Mouse (Mus musculus): ENCODE results near the gene Zfp507.
A peak's percentile ranks its signal among the peaks of the same experiment; 100 is the strongest.

Zfp507 gene

GRCm38 (mm10) chr7:35774127-35774526 is 28.7 kb downstream of the Zfp507 start:
- DNase-seq, result no peak

DNA sequence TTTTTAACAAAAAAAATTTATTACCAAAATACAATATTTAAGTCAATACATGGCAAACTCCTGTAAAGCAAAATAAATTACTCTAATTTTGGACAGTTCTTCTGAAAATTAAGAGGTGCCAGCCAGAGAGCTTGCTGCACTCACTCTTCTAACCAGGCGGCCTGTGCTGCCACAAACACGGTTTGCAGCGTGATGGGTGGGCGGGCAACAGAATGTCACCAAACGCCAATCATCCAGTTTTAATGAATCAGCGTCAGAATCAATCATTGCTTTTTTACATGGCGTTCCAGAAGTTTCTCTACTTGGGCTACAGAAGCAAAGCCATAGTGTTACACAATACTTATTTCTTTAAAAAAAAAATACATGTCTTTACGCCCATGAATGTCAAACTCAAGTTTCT is 30.5 kb downstream of the Zfp507 start:
- no peak for DNase-seq

- DNase-seq, result no peak
Measured at GRCm38 (mm10) chr7:35771106-35771505, 31.7 kb downstream of the Zfp507 start.

- DNase-seq, result no peak
Measured at GRCm38 (mm10) chr7:35770122-35770521, 32.7 kb downstream of the Zfp507 start.

GRCm38 (mm10) chr7:35764461-35764860 is 38.3 kb downstream of the Zfp507 start:
- no peak for DNase-seq

DNA sequence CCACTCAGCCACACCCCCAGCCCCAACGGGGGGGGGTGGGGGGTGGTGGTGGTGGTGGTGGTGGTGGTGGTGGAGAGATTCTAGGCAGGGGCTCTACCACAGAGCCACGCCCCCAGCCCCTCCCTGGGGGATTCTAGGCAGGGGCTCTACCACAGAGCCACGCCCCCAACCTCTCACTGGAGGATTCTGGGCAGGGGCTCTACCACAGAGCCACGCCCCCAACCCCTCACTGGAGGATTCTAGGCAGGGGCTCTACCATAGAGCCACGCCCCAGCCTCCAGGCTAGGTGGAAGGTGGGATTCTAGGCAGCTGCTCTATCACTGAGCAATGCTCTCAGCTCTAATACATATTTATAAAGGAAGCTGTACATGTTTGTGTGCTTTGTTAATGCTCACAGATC is 41.0 kb downstream of the Zfp507 start:
- no peak for DNase-seq

DNA sequence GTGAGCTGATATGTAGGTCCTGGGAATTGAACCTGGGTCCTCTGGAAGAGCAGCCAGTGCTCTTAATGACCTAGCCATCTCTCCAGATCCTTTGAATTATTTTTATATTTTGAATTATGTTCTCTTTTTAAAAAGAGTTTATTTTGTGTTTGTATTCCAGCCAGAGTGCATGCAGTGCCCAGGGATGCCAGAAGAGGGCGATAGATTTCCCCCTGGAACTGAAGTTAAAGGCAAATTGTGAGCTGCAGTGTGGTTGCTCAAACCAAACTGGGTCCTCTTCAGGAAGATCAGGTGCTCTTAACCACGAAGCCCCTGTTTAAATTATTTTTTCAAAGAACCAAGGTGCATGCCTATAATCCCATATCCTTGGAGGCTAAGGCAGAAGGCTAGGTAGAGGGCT is 43.2 kb downstream of the Zfp507 start:
- no peak for DNase-seq

GRCm38 (mm10) chr7:35756510-35757440 is 46.0 kb downstream of the Zfp507 start:
- peak; percentile 17 for DNase-seq

GRCm38 (mm10) chr7:35754886-35755168 is 48.0 kb downstream of the Zfp507 start:
- no peak for DNase-seq

GRCm38 (mm10) chr7:35754033-35754885 is 48.5 kb downstream of the Zfp507 start, which contains the start of gene Dpy19l3:
Dpy19l3 (minus strand) TSS chr7:35754454.
- peak; percentile 88 for DNase-seq

DNA sequence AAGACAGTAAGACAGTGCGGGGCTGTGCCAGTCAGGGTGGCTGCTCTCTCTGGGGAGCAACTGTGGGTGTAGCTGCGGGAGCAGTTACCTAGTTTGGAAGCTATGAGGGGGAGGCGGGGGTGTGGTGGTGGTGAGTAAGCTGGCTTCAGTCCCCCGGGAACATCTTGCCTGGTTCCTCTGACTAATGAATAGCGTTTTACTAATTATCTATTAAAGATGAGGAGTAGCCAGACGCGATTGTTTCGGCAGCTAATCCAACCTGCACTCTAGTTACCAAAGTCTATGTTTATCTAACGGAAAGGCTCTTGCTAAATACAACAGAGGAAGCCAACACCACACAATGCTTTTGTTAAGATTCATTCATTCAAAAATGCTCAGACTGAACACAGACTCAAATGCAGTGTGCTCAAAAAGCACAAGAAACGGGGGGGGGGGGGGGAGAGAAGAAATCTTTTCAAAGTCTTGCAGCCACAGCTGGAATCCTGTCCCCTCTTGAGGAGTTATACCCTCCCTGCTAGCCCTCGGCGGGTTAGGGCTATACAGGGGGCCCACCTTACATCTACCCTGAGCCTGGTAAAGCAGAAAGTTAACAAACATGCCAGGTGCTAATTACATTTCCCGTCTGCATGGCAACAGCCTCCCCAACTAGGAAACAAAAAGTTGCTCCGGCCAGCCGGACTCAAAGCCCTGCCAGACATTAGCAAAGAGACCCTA is 49.3 kb downstream of the Zfp507 start:
- no peak for DNase-seq

DNA sequence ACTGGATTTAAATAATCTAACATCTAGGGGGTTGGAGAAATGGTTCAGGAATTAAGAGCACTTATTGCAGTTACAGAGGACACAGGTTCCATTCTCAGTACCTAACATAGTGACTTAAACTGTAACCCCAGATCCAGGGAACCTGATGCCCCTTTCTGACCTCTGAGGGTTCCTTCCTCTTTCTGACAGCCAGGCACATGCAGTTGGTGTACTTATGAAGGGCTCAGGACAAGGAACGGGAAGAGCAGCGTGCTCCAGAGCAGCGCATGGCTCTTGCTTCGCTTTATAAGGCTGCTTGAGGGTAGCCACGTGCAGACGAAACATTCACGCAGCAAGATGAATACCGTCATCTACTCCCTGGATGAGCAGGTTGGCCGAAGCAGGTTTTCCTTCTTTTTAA is 51.9 kb downstream of the Zfp507 start:
- DNase-seq, result no peak

GRCm38 (mm10) chr7:35747397-35747964 is 55.3 kb downstream of the Zfp507 start:
- DNase-seq, result no peak

DNA sequence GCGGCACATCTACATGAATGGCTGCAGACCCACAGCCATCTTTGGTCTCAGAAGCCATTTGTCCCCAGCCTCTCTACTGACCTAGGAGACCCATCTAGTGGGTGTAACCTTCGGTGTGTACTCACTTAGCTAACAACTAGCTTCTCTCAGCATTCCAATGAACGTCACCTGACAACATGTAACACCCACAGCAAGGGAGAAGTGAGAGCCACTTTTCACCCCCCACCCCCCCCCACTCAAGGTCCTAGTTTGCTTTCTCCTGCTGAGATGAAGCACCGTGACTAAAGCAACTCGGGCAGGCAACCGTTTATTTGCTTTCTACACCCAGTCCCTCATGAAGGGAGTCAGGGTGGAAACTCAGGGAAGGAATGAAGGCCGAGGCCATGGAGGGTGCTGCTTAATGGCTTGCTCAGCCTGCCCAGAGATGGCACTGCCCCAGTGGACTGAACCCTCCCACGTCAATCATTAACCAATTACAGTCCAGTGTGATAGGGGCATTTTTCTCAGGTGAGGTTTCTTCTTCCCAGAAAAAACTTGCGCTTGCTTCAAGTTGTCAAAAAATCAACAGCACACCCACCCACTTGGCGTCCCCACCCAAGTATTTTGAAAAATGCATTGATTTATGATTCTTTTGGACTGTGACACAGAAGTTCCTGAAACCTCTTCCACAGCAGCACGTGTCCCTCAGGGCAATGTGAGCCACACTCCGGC is 56.0 kb downstream of the Zfp507 start:
- DNase-seq, result no peak

- no peak for DNase-seq
Measured at GRCm38 (mm10) chr7:35745281-35745702, 57.5 kb downstream of the Zfp507 start.

DNA sequence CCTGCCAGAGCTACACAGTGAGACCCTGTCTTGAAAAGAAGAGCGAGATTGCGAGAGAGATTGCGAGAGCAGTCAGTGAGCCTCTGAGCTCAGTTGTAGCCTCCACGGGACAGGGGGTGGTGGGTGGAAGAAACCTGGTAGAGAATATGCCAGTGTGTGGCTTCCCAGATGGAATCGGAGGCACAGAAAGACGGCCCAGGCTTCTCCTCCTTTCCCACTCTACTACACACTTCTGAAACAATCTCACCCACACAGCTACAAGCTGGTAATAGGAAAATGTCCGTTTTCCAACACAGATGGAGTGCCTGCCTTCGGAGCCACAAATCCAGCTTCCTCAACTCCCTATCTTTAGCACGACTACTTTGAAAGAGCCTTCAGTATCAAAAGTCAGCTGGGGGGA is 58.0 kb downstream of the Zfp507 start:
- no peak for DNase-seq

DNA sequence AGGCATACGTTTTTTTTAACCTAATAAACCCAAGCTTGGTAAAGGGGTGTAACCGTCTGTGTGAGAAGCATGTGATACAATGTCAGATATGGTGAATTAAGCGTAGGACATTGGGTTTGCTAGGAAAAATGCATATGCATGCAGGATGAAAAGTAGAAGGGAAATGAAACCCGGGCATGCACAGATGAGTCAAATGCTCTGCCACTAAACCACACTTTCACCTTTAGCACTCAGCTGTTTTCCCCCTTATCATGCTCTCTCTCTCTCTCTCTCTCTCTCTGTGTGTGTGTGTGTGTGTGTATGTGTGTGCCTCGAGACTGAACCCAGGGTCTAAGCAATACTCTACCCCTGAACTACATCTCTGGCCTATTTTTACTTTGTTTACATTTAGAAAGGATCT is 60.5 kb downstream of the Zfp507 start:
- DNase-seq, result no peak

GRCm38 (mm10) chr7:35741858-35742257 is 60.9 kb downstream of the Zfp507 start:
- DNase-seq, result no peak

GRCm38 (mm10) chr7:35740489-35741230 is 62.1 kb downstream of the Zfp507 start:
- peak; percentile 64 for DNase-seq

DNA sequence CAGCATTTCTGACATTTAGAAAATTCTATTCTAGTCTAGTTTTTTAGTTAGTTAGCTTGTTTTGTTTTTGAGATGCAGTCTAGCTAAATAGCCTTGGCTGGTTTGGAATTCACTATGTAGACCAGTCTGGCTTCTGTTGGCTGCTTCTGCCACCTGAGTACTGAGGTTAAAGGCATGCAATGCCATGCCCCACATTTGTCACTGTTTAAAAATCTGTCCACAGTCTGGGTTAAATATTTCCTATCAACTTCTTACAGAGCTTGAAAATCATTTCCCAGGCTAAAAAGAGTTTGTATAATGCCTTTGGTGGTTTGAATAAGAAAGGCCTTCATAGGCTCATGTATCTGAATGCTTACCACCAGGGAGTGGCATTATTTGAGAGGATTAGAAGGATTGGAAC is 63.9 kb downstream of the Zfp507 start:
- DNase-seq, result no peak

DNA sequence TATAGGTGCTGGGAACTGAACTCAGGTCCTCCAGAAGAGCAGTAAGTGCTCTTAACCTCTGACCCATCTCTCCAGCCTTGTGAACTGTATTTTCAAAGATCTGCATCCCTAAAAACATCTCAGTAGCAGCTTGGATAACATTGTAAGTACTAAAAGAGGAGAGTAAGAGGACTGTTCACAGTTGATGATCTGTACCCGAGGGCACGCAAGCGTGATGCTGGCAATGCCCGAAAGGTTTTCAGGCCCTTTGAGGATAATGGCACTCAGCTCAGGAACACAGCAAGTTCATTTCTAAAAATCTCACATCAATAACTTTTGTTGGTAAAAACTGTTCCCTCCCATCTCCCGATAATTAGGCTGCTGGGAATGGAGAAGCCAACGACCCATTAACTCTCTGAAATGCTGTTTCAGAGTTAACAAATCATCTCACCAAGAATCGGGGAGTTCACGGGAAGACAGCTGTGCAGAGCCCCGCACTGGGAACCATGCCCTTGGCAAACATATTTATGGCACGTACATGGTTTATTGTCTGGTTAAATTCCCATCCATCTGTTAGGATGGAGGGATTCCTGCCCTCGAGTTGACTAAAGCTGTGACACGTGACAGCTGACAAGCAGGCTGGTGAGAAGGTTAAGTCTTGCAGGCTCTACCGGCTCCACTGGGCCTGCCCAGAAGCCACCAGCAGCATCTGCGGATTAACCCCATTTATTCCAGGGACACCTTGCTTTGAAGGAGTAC is 69.3 kb downstream of the Zfp507 start:
- DNase-seq, result no peak

Measured in kidney, adult 18-20 months (tissue).